Mouse (Mus musculus): Measurements from ENCODE around the gene Gzma. TPM values are rescaled to one million over a fixed set of nuclear protein-coding genes. Genes with fewer than 3 reads are reported as not detected.

The Gzma gene
- polyA plus RNA-seq, 1 experiment: 15.8 TPM

DNA sequence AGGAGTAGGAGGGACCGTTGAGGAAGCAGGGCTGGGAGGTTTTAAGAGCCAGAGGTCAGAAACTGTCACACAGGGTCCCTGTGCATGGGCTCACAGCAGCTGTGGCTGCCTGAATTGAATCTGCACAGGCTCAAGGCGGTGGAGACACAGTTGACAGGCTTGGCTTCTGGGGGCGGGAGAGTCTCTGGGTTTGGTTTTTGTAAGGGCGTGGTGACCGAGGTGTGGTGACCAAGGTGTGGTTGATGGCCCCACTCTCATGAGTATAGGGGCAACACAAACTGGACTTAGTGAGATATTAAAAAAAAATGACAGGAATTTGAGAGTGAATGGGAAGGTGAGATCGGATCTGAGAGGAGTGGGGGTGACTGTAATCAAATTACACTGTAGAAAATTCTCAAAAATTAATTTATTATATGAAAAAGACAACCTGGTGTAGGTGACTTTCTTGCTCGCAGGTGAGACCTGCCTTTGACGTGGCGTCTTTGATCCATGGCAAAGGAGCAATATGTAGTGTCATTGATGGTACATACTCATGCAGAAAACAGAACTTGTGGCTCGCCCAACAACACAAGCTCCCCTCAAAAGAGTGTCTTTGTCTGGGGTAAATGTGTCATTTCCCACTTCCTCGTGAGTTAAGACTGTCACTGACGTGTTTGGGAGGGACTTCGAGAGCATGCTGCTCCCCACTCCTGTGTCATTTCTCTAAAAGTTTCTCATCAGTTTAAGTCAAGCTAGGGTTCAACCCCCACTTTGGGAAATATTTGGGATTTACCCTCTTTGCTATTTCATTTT is 13.4 kb downstream of the Gzma start:
- no peak overlapping the region for H3K27ac ChIP-seq (ENCODE audit: control insufficient read depth, insufficient read depth, low read length)
- H3K4me1 ChIP-seq (replicated peaks; ENCODE audit: control insufficient read depth, insufficient read depth, low read length): peaks cover 3% of the 10 kb centered on the region
- no peak for DNase-seq
- 55% methylated on average over 13 of the region's 13 CpGs for WGBS
- H3K36me3 ChIP-seq (ENCODE audit: control insufficient read depth, insufficient read depth, low read length): no peaks in the 10 kb centered on the region
- H3K27me3 ChIP-seq (ENCODE audit: control insufficient read depth, insufficient read depth, low read length): no peaks in the 10 kb centered on the region
- TF ChIP-seq POLR2A (IDR thresholded peaks at IDR 0.05; ENCODE audit: control insufficient read depth, extremely low read depth, insufficient read depth, low read length, poor library complexity) (no peak), CTCF (IDR thresholded peaks at IDR 0.05; ENCODE audit: borderline replicate concordance, control insufficient read depth, extremely low read depth, insufficient read depth, low read length, poor library complexity) (no peak)
- no peak overlapping the region for H3K4me3 ChIP-seq (ENCODE audit: control insufficient read depth, insufficient read depth, low read length)

DNA sequence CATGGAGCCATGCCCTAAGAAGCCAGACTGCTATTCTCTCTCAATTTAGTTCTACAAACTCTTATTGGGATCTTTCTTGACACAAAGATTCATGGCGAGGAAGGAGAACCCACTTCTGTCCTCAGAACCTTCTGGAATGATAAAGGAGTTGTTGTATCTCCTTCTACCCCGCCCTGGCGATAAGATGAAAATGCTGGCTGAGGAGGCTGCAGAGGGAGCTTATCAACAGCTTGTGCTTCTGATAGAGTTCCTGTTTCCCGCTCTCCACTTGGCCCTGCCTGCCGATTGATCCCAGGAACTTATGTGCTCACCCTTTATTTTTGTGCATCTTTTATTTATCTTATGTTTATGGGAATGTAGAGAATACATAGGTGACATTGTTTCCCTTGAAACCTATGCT is 16.0 kb downstream of the Gzma start:
- Histone ChIP-seq H3K36me3 (ENCODE audit: control insufficient read depth, insufficient read depth, low read length) (no peaks in the 10 kb centered on the region), H3K4me3 (ENCODE audit: control insufficient read depth, insufficient read depth, low read length) (no peak overlapping the region), H3K4me1 (replicated peaks; ENCODE audit: control insufficient read depth, insufficient read depth, low read length) (peaks cover 3% of the 10 kb centered on the region), H3K27ac (ENCODE audit: control insufficient read depth, insufficient read depth, low read length) (no peak overlapping the region), H3K27me3 (ENCODE audit: control insufficient read depth, insufficient read depth, low read length) (no peaks in the 10 kb centered on the region)
- no peak for TF ChIP-seq CTCF (IDR thresholded peaks at IDR 0.05; ENCODE audit: borderline replicate concordance, control insufficient read depth, extremely low read depth, insufficient read depth, low read length, poor library complexity)
- TF ChIP-seq POLR2A (IDR thresholded peaks at IDR 0.05; ENCODE audit: control insufficient read depth, extremely low read depth, insufficient read depth, low read length, poor library complexity): no peak
- DNase-seq: no peak
- 77% methylated on average over 5 of the region's 5 CpGs for WGBS

DNA sequence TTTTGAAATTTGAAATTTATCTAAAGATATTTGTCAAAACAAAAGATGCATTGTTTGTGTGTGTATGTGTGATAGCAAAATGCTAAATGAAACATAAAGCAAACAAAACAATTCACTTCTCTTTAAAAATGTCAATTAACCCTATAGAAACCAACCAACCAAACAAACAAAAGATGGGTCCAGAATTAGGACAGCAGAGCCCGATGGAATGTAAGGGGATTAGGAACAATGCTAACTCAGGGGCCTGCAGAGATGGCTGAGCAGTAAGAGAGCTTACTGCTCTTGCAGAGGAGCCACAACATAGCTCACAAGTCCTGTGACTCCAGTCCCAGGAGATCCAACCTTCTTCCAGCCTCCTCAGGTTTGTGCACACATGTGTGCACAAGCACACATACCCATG is 18.7 kb downstream of the Gzma start:
- TF ChIP-seq CTCF (IDR thresholded peaks at IDR 0.05; ENCODE audit: borderline replicate concordance, control insufficient read depth, extremely low read depth, insufficient read depth, low read length, poor library complexity) (no peak), POLR2A (IDR thresholded peaks at IDR 0.05; ENCODE audit: control insufficient read depth, extremely low read depth, insufficient read depth, low read length, poor library complexity) (no peak)
- Histone ChIP-seq H3K27ac (ENCODE audit: control insufficient read depth, insufficient read depth, low read length) (no peak overlapping the region), H3K4me3 (ENCODE audit: control insufficient read depth, insufficient read depth, low read length) (no peak overlapping the region), H3K4me1 (replicated peaks; ENCODE audit: control insufficient read depth, insufficient read depth, low read length) (no peaks in the 10 kb centered on the region), H3K27me3 (ENCODE audit: control insufficient read depth, insufficient read depth, low read length) (no peaks in the 10 kb centered on the region), H3K36me3 (ENCODE audit: control insufficient read depth, insufficient read depth, low read length) (no peaks in the 10 kb centered on the region)
- DNase-seq: no peak
- 89% methylated on average over 1 of the region's 1 CpGs for WGBS

DNA sequence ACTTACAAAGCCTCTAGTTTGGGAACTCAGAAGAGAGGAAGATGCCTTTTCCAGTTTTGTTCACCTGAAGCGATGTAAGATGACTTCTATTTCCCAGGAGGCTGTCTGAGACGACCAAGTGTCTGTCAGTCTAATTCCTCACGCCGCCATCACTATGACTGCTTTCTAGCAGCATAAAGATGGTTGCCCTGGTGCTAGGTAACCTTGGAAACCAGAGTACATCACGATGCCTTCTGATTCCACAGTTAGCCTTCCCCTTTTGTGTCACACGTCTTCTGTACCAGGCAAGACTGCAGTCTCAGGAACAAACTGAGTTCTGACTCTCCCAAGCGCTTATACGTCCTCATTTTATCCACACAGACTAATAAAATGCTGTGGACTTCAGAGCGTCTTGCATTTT is 21.8 kb downstream of the Gzma start:
- no peak for DNase-seq
- Histone ChIP-seq H3K36me3 (ENCODE audit: control insufficient read depth, insufficient read depth, low read length) (no peaks in the 10 kb centered on the region), H3K27ac (ENCODE audit: control insufficient read depth, insufficient read depth, low read length) (no peak overlapping the region), H3K27me3 (ENCODE audit: control insufficient read depth, insufficient read depth, low read length) (no peaks in the 10 kb centered on the region), H3K4me1 (replicated peaks; ENCODE audit: control insufficient read depth, insufficient read depth, low read length) (no peaks in the 10 kb centered on the region), H3K4me3 (ENCODE audit: control insufficient read depth, insufficient read depth, low read length) (no peak overlapping the region)
- TF ChIP-seq POLR2A (IDR thresholded peaks at IDR 0.05; ENCODE audit: control insufficient read depth, extremely low read depth, insufficient read depth, low read length, poor library complexity) (no peak), CTCF (IDR thresholded peaks at IDR 0.05; ENCODE audit: borderline replicate concordance, control insufficient read depth, extremely low read depth, insufficient read depth, low read length, poor library complexity) (no peak)
- WGBS: 94% methylated on average over 9 of the region's 9 CpGs

DNA sequence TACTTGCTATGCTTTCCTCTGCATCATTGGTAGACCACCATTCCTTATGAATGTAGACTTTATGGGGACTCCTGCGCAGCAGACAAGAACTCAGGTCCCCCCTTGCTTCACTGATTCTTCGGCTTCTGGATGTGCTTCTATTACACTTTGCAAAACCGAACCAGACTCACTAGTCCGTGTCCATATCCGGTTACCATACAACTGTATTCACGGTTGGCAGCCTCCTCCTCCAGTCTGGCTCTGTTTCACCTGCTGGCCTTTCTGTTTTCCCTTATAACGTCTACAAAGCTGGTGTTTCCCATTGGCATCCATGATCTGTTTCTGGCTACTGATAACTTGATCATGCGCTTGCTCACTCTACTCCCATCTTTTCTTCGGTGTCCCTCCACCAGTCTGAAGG is 36.2 kb downstream of the Gzma start:
- Histone ChIP-seq H3K4me3 (ENCODE audit: control insufficient read depth, insufficient read depth, low read length) (no peak overlapping the region), H3K27me3 (ENCODE audit: control insufficient read depth, insufficient read depth, low read length) (no peaks in the 10 kb centered on the region), H3K36me3 (ENCODE audit: control insufficient read depth, insufficient read depth, low read length) (no peaks in the 10 kb centered on the region), H3K27ac (ENCODE audit: control insufficient read depth, insufficient read depth, low read length) (no peak overlapping the region), H3K4me1 (replicated peaks; ENCODE audit: control insufficient read depth, insufficient read depth, low read length) (no peaks in the 10 kb centered on the region)
- WGBS: 93% methylated on average over 9 of the region's 9 CpGs
- no peak for TF ChIP-seq POLR2A (IDR thresholded peaks at IDR 0.05; ENCODE audit: control insufficient read depth, extremely low read depth, insufficient read depth, low read length, poor library complexity)
- TF ChIP-seq CTCF (IDR thresholded peaks at IDR 0.05; ENCODE audit: borderline replicate concordance, control insufficient read depth, extremely low read depth, insufficient read depth, low read length, poor library complexity): no peak
- no peak for DNase-seq

DNA sequence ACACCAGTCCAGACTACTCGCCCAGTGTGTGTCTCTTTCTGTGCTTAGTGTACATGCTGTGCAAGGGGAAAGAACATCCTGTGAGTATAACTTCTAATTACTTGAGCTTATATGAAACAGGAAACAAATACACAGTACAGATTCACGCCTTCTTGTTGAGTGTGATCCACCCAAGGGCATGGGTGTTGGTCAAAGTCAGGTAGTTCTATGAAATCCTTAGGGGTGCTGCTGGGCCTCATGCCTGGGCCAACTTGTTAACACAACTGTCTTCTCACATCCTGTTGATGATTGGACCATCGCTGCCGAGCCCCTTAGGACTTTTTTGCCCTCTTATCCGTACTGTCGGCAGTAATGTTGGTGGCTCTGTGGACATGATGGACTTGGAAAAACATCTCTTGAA is 39.0 kb downstream of the Gzma start:
- WGBS: 92% methylated on average over 6 of the region's 6 CpGs
- Histone ChIP-seq H3K36me3 (ENCODE audit: control insufficient read depth, insufficient read depth, low read length) (no peaks in the 10 kb centered on the region), H3K27me3 (ENCODE audit: control insufficient read depth, insufficient read depth, low read length) (no peaks in the 10 kb centered on the region), H3K4me1 (replicated peaks; ENCODE audit: control insufficient read depth, insufficient read depth, low read length) (no peaks in the 10 kb centered on the region), H3K4me3 (ENCODE audit: control insufficient read depth, insufficient read depth, low read length) (no peak overlapping the region), H3K27ac (ENCODE audit: control insufficient read depth, insufficient read depth, low read length) (no peak overlapping the region)
- TF ChIP-seq POLR2A (IDR thresholded peaks at IDR 0.05; ENCODE audit: control insufficient read depth, extremely low read depth, insufficient read depth, low read length, poor library complexity) (no peak), CTCF (IDR thresholded peaks at IDR 0.05; ENCODE audit: borderline replicate concordance, control insufficient read depth, extremely low read depth, insufficient read depth, low read length, poor library complexity) (no peak)
- DNase-seq: no peak

Measured in thymus, adult 2 months (tissue).